Mouse (Mus musculus) lung, postnatal 4 days (tissue): Measurements from ENCODE around the gene Olfr615.
"Not testable (repeated sequence)": the region's sequence is repeated elsewhere in the genome, so short reads cannot be mapped to it uniquely, and the experiment has no call there.

Experiments used
- DNase-seq, 2 experiments: peaks; one replicate each; pipeline ENCODE4 v3.0.0; 2021

Gene Olfr615

GRCm38 (mm10) chr7:103555779-103556178, at the start of gene Olfr615:
Olfr615 (plus strand) TSS chr7:103556079.
- no peak for DNase-seq

GRCm38 (mm10) chr7:103512022-103512421, 43.9 kb upstream of the Olfr615 start, which contains the start of gene Olfr610:
Olfr610 (minus strand) TSS chr7:103512122.
- DNase-seq, result no peak

GRCm38 (mm10) chr7:103520746-103521145, 35.1 kb upstream of the Olfr615 start, which contains the start of gene Olfr611:
Olfr611 (minus strand) TSS chr7:103520846.
- DNase-seq, result not testable (repeated sequence)

GRCm38 (mm10) chr7:103542617-103543016, 13.3 kb upstream of the Olfr615 start, which contains the start of gene Olfr612:
Olfr612 (minus strand) TSS chr7:103542717.
- DNase-seq, result not testable (repeated sequence)

- DNase-seq, result no peak
Measured at GRCm38 (mm10) chr7:103547774-103548173, 8.1 kb upstream of the Olfr615 start, which contains the start of gene Olfr613. Olfr613 (plus strand) TSS chr7:103548074.

- DNase-seq, result no peak
Measured at GRCm38 (mm10) chr7:103569043-103569442, 13.2 kb downstream of the Olfr615 start, which contains the start of gene Olfr616. Olfr616 (minus strand) TSS chr7:103569143.

GRCm38 (mm10) chr7:103572761-103573160, 16.9 kb downstream of the Olfr615 start, which contains the start of gene Olfr617:
Olfr617 (plus strand) TSS chr7:103573061.
- DNase-seq, result no peak

- no peak for DNase-seq
Measured at GRCm38 (mm10) chr7:103589803-103590202, 33.9 kb downstream of the Olfr615 start, which contains the start of gene Olfr618. Olfr618 (plus strand) TSS chr7:103590103.

GRCm38 (mm10) chr7:103600275-103600674, 44.4 kb downstream of the Olfr615 start, which contains the start of gene Olfr619:
Olfr619 (plus strand) TSS chr7:103600575.
- no peak for DNase-seq

- no peak for DNase-seq
Measured at GRCm38 (mm10) chr7:103607425-103607824, 51.5 kb downstream of the Olfr615 start.

GRCm38 (mm10) chr7:103612434-103612833, 56.6 kb downstream of the Olfr615 start, which contains the start of gene Olfr620:
Olfr620 (minus strand) TSS chr7:103612534.
- no peak for DNase-seq
